Comparison of ENCODE assay signal across 24 mouse cellular contexts in genomic region chr11:113196234-113197007, GRCm38 (mm10).
A peak's percentile ranks its signal among the peaks of the same experiment; 100 is the strongest.
DNase-seq lines count a peak whose midpoint lies in the region; ATAC-seq and TF ChIP-seq lines count a peak whose summit lies in the region.
"Had no signal": no experiment of that assay in that cellular context is flagged by ENCODE, and none has a peak within 500 bp of the region (broad histone marks: within the 10 kb centered on the region; RNA-seq: fewer than 3 reads in every experiment).

No protein-coding gene starts in this region.

- no peak overlapping the region for H3K9ac ChIP-seq in hindbrain, embryonic 12.5 days
- no peak overlapping the region for H3K9ac ChIP-seq in hindbrain, embryonic 16.5 days (ENCODE audit: low read depth, low read length)
- no peak overlapping the region for H3K9ac ChIP-seq in ES-E14 (ENCODE audit: insufficient read depth, low read depth, low read length, poor library complexity, severe bottlenecking)
- no peak overlapping the region for H3K9ac ChIP-seq in neural tube, embryonic 12.5 days
- H3K9ac ChIP-seq in kidney, embryonic 16.5 days (replicated peaks; ENCODE audit: low read length): no peak overlapping the region
- no peak overlapping the region for H3K9ac ChIP-seq in hindbrain, embryonic 11.5 days (ENCODE audit: low read depth, low read length)
- H3K9ac ChIP-seq: embryonic facial prominence, embryonic 13.5 days; heart, embryonic 13.5 days; limb, embryonic 13.5 days; liver, embryonic 12.5 days; liver, postnatal 0 days; midbrain, embryonic 12.5 days; stomach, embryonic 15.5 days had no signal

- H3K4me2 ChIP-seq in hindbrain, embryonic 12.5 days (replicated peaks): 0 out of 2 replicates have a peak overlapping the region, but pooled peaks have one; percentile 15
- H3K4me2 ChIP-seq in hindbrain, embryonic 16.5 days (ENCODE audit: low read length): no peak overlapping the region
- peak overlapping the region; percentile 25; the same call in 1 of the 2 replicates for H3K4me2 ChIP-seq in neural tube, embryonic 12.5 days (replicated peaks)
- no peak overlapping the region for H3K4me2 ChIP-seq in kidney, embryonic 16.5 days (replicated peaks; ENCODE audit: low read depth, low read length)
- no peak overlapping the region for H3K4me2 ChIP-seq in hindbrain, embryonic 11.5 days (replicated peaks; ENCODE audit: low read depth, low read length)
- H3K4me2 ChIP-seq: embryonic facial prominence, embryonic 13.5 days; heart, embryonic 13.5 days; limb, embryonic 13.5 days; liver, embryonic 12.5 days; midbrain, embryonic 12.5 days; stomach, embryonic 15.5 days had no signal

- no peak for ATAC-seq in hindbrain, embryonic 12.5 days (ENCODE audit: low FRiP score)
- no peak for ATAC-seq in hindbrain, embryonic 16.5 days
- ATAC-seq in neural tube, embryonic 12.5 days (ENCODE audit: low FRiP score, low read depth): no peak
- ATAC-seq in kidney, embryonic 16.5 days (ENCODE audit: low FRiP score, low TSS enrichment): no peak
- no peak for ATAC-seq in hindbrain, embryonic 11.5 days (ENCODE audit: low FRiP score)
- ATAC-seq: hindbrain, postnatal 0 days; intestine, postnatal 0 days; liver, embryonic 12.5 days; liver, postnatal 0 days had no signal

- WGBS in hindbrain, embryonic 12.5 days: 86% methylated on average over 19 of the region's 19 CpGs
- 85% methylated on average over 19 of the region's 19 CpGs for WGBS in hindbrain, embryonic 16.5 days
- WGBS in neural tube, embryonic 12.5 days: 85% methylated on average over 19 of the region's 19 CpGs
- 77% methylated on average over 19 of the region's 19 CpGs for WGBS in kidney, embryonic 16.5 days
- 88% methylated on average over 19 of the region's 19 CpGs for WGBS in hindbrain, embryonic 11.5 days

- H3K4me3 ChIP-seq in hindbrain, embryonic 12.5 days: no peak overlapping the region
- H3K4me3 ChIP-seq in hindbrain, embryonic 16.5 days (ENCODE audit: low read length): no peak overlapping the region
- H3K4me3 ChIP-seq in ES-E14 (ENCODE audit: insufficient read depth in 1 of 2, low read depth in 1 of 2, low read length in 2 of 2, poor library complexity in 1 of 2, severe bottlenecking in 1 of 2): no peak overlapping the region
- H3K4me3 ChIP-seq in neural tube, embryonic 12.5 days: no peak overlapping the region
- H3K4me3 ChIP-seq in kidney, embryonic 16.5 days (ENCODE audit: low read length): no peak overlapping the region
- H3K4me3 ChIP-seq in hindbrain, embryonic 11.5 days (ENCODE audit: low read depth, low read length): no peak overlapping the region
- H3K4me3 ChIP-seq: embryonic facial prominence, embryonic 13.5 days; heart, embryonic 13.5 days; limb, embryonic 13.5 days; liver, embryonic 12.5 days; megakaryocyte, embryonic 14.5 days; midbrain, embryonic 12.5 days; stomach, embryonic 15.5 days had no signal

- DNase-seq in CD4-positive, CD25-positive, alpha-beta regulatory T cell, adult 2 months (ENCODE audit: low read depth, low spot score): peak; percentile 70
- DNase-seq in ES-E14 (ENCODE audit: low read depth, low spot score): no peak
- no peak for DNase-seq in hindbrain, embryonic 11.5 days (ENCODE audit: low spot score)
- DNase-seq: adrenal gland, postnatal 25 days; cerebellum, adult 18-20 months; heart, postnatal 10 days; kidney, adult 9 months; kidney, postnatal 14 days; layer of hippocampus, adult 9-11 months; liver, postnatal 0 days; thymus, postnatal 25 days had no signal

- no peaks in the 10 kb centered on the region for H3K9me3 ChIP-seq in hindbrain, embryonic 12.5 days (replicated peaks)
- no peaks in the 10 kb centered on the region for H3K9me3 ChIP-seq in hindbrain, embryonic 16.5 days (ENCODE audit: control insufficient read depth, low read length)
- no peaks in the 10 kb centered on the region for H3K9me3 ChIP-seq in ES-E14 (ENCODE audit: control insufficient read depth, insufficient read depth, low read depth, low read length)
- H3K9me3 ChIP-seq in neural tube, embryonic 12.5 days: no peaks in the 10 kb centered on the region
- no peaks in the 10 kb centered on the region for H3K9me3 ChIP-seq in kidney, embryonic 16.5 days (ENCODE audit: low read length)
- H3K9me3 ChIP-seq in hindbrain, embryonic 11.5 days (ENCODE audit: control insufficient read depth, low read length): no peaks in the 10 kb centered on the region
- H3K9me3 ChIP-seq: embryonic facial prominence, embryonic 13.5 days; heart, embryonic 13.5 days; limb, embryonic 13.5 days; liver, embryonic 12.5 days; midbrain, embryonic 12.5 days; stomach, embryonic 15.5 days had no signal

- H3K27me3 ChIP-seq in hindbrain, embryonic 12.5 days: no peaks in the 10 kb centered on the region
- no peaks in the 10 kb centered on the region for H3K27me3 ChIP-seq in hindbrain, embryonic 16.5 days (replicated peaks; ENCODE audit: control insufficient read depth, insufficient read depth, low read length)
- H3K27me3 ChIP-seq in neural tube, embryonic 12.5 days (replicated peaks): no peaks in the 10 kb centered on the region
- H3K27me3 ChIP-seq in kidney, embryonic 16.5 days (ENCODE audit: insufficient read depth, low read length): no peaks in the 10 kb centered on the region
- peaks cover 2% of the 10 kb centered on the region; the same call in 1 of the 2 replicates for H3K27me3 ChIP-seq in hindbrain, embryonic 11.5 days (ENCODE audit: control insufficient read depth, insufficient read depth, low read length)

- peaks cover 65% of the 10 kb centered on the region for H3K4me1 ChIP-seq in hindbrain, embryonic 12.5 days
- H3K4me1 ChIP-seq in hindbrain, embryonic 16.5 days (ENCODE audit: control insufficient read depth, insufficient read depth, low read depth, low read length): peaks cover 12% of the 10 kb centered on the region
- peaks cover 2 to 7% of the 10 kb centered on the region in 2 experiments; a peak in 1 of 4 replicates for H3K4me1 ChIP-seq in ES-E14 (ENCODE audit: control insufficient read depth in 2 of 2, insufficient read depth in 2 of 2, low read length in 2 of 2, poor library complexity in 1 of 2)
- H3K4me1 ChIP-seq in neural tube, embryonic 12.5 days: peaks cover 55% of the 10 kb centered on the region
- H3K4me1 ChIP-seq in kidney, embryonic 16.5 days (ENCODE audit: insufficient read depth, low read length): peaks cover 29% of the 10 kb centered on the region
- H3K4me1 ChIP-seq in hindbrain, embryonic 11.5 days (replicated peaks; ENCODE audit: control insufficient read depth, insufficient read depth, low read length): no peaks in the 10 kb centered on the region; the same call in 1 of the 2 replicates

- in situ Hi-C loops in ES-E14 (cut with MboI; ENCODE audit: low sequenced_read_pairs in 2 of 2, unreplicated experiment in 2 of 2): loop anchor here in 1 of 2 experiments (25.0 kb wide), 1 partner anchor 441 kb away; the partner anchor contains the start of gene Cog1

- no peaks in the 10 kb centered on the region for H3K36me3 ChIP-seq in hindbrain, embryonic 12.5 days
- no peaks in the 10 kb centered on the region for H3K36me3 ChIP-seq in hindbrain, embryonic 16.5 days (ENCODE audit: control insufficient read depth, insufficient read depth, low read length)
- H3K36me3 ChIP-seq in ES-E14 (ENCODE audit: control insufficient read depth, insufficient read depth, low read length, poor library complexity, severe bottlenecking): no peaks in the 10 kb centered on the region
- H3K36me3 ChIP-seq in neural tube, embryonic 12.5 days: no peaks in the 10 kb centered on the region
- no peaks in the 10 kb centered on the region for H3K36me3 ChIP-seq in kidney, embryonic 16.5 days (ENCODE audit: insufficient read depth, low read length)
- no peaks in the 10 kb centered on the region for H3K36me3 ChIP-seq in hindbrain, embryonic 11.5 days (ENCODE audit: control insufficient read depth, insufficient read depth, low read length)
- H3K36me3 ChIP-seq: embryonic facial prominence, embryonic 13.5 days; heart, embryonic 13.5 days; limb, embryonic 13.5 days; liver, embryonic 12.5 days; midbrain, embryonic 12.5 days; stomach, embryonic 15.5 days had no signal

- H3K27ac ChIP-seq in hindbrain, embryonic 12.5 days: no peak overlapping the region; the same call in 1 of the 2 replicates
- no peak overlapping the region for H3K27ac ChIP-seq in hindbrain, embryonic 16.5 days (ENCODE audit: low read depth, low read length)
- no peak overlapping the region for H3K27ac ChIP-seq in ES-E14 (ENCODE audit: insufficient read depth, low read depth, low read length, poor library complexity, severe bottlenecking)
- no peak overlapping the region for H3K27ac ChIP-seq in neural tube, embryonic 12.5 days
- no peak overlapping the region for H3K27ac ChIP-seq in kidney, embryonic 16.5 days (ENCODE audit: low read length)
- H3K27ac ChIP-seq in hindbrain, embryonic 11.5 days (ENCODE audit: low read depth, low read length): no peak overlapping the region
- H3K27ac ChIP-seq: embryonic facial prominence, embryonic 13.5 days; heart, embryonic 13.5 days; hindbrain, postnatal 0 days; limb, embryonic 13.5 days; liver, embryonic 12.5 days; midbrain, embryonic 12.5 days; stomach, embryonic 15.5 days had no signal

TF ChIP-seq in ES-E14, 5 proteins besides CTCF, POLR2A, EP300 and RAD21:
- TF ChIP-seq MAFK (IDR thresholded peaks at IDR 0.05; ENCODE audit: insufficient read depth, low read depth, low read length) (peak; percentile 85; the same call in 1 of the 2 replicates), ZNF384 (IDR thresholded peaks at IDR 0.05; ENCODE audit: low read depth, low read length) (no peak)

Comparison
In these comparisons a context has a peak if more than half of its experiments do, and no peak if none do; other contexts are left out.
1. H3K4me2 ChIP-seq: peak in hindbrain, embryonic 12.5 days (single experiment) and neural tube, embryonic 12.5 days (single experiment); none in hindbrain, embryonic 16.5 days (single experiment), kidney, embryonic 16.5 days (single experiment) and hindbrain, embryonic 11.5 days (single experiment).